Mouse (Mus musculus): Measurements from ENCODE around the gene Calm1.

The Calm1 gene

DNA sequence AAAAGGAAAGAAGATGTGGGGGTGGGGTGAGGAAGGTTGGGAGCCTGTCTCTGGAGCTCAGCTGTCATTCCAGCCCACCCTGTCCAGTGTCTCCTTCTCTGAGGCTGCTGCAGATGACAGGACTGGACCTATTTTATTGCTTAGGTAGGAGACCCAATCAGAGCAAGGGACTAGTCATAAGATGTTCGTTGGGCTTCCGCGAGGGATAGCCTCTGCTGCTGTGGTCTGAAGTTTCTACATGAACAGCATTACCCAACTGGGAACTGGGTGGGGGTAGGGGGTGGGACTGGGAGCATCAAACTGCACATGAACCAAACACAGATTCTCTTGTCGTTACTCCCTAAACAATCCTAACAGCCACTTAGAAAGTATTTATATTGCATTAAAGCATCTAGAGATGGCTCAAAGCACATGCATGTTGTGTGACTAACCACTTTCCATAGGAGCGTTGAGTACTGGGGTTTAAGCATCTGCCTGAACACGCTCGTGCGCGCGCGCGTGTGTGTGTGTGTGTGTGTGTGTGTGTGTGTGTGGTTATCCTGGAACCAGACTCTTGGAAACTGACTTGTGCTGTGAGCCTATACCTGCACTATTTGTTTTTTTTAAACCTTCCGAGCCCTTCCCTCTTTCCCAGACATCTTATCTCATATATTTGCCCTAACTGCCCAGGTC lies 23.2 kb downstream of the Calm1 start:
- no peak for DNase-seq (ENCODE audit: low spot score in 2 of 2)

DNA sequence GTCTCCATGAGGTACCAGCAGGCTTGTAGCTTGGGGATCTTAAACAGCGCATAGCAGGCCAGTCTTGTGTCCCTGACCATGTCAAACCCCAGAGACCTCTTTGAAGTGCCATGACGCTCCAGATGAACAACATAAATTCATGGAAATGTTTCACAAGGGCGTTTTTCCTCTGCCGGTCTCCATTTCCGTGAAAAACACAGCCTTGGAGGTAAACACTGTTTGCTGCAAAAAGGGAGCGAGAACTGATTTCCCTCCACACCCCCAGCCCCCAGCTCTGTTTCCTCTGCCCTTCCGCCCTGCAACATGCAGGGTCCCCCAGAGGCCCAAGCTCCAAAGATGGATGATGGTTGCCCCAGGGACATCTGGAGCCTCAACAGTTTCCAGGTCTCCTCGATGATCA lies 24.3 kb downstream of the Calm1 start:
- DNase-seq (ENCODE audit: low spot score in 2 of 2): no peak

DNA sequence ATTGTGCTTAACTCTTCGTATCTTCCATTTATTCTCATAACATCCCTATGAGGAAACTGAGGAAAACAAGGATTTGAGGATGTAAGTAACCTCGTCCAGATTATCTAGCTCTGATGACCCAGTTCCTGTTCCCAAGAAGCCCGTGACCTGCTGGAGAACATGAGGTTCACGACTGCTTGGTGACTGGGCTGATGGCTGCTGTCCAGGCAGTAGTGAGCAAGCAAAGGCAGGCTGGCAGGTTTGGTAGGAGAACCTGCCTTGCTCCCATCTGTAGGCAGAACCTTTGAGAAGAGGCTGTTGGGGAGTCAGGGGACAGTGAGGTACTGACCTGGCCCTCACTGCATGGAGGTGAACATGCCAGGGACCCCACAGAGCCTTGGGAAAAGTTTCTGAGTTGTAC lies 26.0 kb downstream of the Calm1 start:
- DNase-seq (ENCODE audit: low spot score in 2 of 2): no peak

DNA sequence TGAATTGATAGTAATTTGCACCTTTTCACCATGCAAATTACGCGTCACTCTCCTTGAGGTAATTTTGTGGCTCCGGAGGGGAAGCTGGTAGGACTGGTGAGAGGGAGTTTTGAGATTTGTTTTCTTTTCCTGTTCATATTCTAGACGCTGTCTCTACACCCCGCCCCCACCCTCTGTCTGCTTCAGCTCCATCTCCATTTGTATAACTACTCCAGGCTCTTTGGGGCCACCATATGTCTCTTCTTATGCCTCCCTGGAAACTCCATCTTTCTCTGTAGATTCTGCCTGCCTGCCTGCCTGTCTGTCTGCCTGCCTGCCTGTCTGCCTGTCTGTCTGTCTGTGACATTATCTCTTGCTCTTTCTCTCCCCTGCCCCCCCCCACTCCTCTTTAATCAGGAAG lies 26.8 kb downstream of the Calm1 start:
- DNase-seq (ENCODE audit: low spot score in 2 of 2): no peak

DNA sequence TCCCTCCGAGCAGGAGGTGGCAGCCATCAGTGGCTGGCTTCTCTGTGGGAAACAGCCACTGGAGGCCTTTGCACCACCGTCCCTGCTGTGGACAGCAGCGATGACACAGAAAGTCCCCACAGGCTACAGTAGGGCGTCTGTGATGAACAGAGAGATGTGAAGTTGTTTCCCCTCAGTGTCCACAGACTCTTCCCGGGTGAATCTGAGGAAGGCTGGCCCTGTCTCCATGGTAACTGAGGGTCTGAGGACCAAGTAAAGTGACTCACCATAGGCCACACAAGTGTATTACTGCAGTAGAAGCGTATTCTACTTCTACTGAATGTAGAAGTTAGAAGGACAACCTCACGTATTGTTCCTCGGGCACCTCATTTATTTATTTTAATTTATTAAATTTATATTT lies 27.4 kb downstream of the Calm1 start:
- DNase-seq (ENCODE audit: low spot score in 2 of 2): no peak

DNA sequence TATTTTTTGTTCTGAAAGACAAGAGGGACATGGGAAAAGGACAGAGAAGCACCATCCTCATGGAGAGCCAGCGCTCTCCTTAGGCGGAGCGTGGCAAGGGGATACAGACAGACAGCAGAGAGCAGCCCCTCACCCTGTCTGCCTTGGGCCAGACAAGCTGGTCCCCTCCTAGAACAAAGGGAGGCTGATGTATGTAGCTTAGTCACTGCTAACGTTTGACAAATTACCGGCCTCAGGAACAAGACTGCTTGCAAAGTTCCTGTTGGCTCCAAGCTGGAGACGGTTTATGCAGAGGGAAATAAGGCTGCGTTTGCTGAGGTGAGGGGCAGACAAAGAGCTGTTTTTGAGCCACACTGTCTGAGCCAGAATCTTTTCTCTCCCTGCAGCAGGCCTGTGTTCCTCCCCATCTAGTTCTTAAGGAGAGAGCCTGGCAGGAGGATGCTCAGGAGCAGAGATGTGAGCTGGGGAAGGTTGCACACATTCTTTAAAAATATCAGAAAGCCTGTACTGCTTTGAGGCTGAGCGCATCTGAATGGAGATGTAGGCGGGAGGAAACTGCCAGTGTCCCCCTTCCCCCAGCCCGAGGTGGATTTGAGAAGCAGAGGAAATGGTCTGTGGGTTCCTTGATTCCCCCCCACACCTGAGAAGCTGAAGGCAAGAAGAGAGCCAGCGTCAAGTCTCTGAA lies 28.9 kb downstream of the Calm1 start:
- peak; percentile 70 for DNase-seq (ENCODE audit: low spot score in 2 of 2)

DNA sequence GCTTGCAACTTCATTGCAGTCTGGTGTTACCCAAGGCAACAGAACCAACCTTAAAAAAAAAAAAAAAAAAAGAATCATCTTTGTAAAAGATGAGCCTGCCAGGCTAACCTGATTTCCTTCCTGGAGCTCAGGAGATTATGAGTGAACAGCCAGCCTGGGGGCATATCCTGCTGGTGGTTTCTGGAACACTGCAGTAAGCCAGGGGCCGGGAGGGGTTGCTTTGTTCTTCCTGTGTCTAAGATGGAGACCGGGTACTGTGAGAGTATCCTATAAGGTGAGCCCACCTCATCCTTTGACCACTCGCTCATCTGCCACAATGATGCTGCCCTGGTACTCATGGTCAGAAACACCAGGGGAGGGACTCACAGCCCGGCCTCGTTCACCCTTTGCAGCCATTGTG lies 35.0 kb downstream of the Calm1 start:
- no peak for DNase-seq (ENCODE audit: low spot score in 2 of 2)

DNA sequence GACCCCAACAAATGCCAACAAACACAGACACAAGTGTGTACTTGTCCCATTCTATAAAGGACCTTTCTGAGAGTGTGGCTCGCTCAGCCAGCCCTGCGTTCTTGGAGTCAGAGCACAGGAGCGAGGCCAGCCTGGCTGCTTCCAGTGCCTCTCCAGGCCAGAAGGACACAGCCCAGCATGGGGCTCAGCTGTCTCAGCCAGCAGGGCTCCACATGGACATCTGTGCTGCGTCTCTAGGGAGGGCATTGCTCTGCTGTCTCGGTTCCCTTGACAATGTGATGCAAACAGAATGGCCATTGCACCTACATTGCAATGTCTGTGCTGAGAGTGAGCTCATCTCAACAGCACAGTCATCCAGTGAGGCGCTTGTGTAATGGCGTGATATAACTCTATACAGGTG lies 35.7 kb downstream of the Calm1 start:
- no peak for DNase-seq (ENCODE audit: low spot score in 2 of 2)

DNA sequence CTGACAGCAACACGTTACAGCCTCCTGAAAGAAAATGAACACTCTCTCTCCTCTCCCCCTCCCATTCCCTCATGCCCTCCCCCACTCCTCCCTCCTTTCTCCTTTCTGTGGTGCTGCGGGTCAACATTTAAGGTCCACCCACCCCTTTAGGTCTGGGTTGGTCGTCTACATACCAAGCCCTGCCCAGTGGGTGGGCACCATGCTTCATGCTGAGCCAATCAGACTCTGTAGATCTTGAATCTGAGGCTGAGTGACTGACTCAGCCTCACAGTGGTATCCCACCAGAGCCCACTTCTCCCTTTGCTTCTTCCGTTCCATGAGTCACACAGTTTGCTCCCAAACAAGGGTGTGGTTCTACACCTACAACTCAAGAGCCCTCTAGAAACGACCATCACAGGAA lies 36.2 kb downstream of the Calm1 start:
- DNase-seq (ENCODE audit: low spot score in 2 of 2): no peak

DNA sequence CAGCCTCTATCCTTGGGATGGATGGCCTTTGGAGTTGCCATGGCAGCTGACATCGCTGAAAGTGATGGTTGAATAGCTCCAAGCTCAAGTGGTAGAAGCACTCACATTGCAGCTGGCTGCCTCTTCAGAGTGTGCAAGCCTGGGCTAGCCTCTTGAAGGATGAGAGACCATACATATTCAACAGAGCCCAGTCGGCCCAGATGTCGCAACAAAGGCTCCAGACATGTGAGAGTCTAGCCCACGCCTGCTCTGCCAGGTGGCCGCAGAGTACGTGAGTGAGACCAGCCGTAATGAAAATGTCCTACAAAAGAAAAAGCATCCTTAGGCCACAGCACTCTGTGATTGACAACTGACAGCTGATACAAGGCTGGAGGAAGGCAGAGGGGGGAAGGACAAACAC lies 40.2 kb downstream of the Calm1 start:
- no peak for DNase-seq (ENCODE audit: low spot score in 2 of 2)

DNA sequence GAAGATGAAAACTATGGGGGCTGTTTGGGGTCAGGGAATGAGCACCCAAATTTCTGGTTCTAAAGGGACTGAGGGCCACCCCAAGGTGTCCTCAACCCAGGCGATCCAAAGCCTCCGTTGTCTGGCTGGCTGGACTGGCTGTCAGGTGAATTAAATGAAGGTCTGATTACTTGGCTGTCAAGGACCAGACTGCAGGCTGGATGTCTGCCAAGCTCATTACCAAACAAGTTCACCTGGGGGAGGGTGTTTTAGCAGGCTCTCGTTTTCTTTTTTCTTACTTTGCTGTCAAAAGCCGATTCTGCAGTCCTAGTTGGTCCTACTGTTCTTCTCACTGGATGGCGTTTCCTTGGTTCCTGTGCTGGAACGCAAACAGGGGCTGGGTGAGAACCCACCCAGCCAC lies 40.6 kb downstream of the Calm1 start:
- no peak for DNase-seq (ENCODE audit: low spot score in 2 of 2)

DNA sequence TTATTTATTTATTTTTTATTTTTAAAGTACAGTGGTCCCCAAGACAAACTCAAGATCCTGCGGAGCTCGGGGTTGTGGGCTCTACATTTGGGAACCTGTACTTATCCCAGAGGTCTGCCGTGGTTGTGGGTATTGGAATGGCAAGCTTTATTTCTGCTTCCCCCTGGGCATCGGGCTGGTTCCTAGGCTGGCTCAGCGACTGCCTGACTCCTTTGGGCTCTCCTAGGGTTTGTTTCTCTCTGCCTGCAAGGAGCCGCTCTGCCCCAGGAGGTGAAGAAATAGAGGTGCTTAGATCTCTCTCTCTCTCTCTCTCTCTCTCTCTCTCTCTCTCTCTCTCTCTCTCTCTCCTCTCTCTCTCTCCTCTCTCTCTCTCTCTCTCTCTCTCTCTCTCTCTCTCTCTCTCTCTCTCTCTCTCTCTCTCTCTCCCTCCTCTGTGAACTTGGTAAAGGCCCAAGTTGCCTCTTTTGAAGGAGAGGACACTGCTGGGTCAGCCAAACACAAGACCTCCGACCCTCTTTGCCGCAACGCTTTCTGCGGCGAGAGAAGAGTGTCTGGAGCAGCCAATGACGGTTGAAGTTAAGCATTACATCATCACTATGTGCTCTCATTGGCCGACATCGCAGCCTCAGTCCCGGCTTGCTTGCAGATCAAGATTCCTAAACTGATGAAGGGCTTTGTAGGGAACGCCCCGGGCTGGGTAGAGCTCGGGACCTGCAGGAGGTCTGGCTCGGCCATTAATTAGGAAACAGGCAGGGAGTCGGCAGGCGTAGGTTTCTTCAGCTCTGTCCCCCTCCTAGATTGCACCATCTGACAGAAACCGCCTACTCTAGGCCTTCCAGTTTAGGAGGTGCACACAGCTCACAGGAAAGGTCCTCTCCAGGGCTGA lies 42.9 kb downstream of the Calm1 start:
- DNase-seq (ENCODE audit: low spot score in 2 of 2): peak in 1 of 2 experiments; percentile 84

DNA sequence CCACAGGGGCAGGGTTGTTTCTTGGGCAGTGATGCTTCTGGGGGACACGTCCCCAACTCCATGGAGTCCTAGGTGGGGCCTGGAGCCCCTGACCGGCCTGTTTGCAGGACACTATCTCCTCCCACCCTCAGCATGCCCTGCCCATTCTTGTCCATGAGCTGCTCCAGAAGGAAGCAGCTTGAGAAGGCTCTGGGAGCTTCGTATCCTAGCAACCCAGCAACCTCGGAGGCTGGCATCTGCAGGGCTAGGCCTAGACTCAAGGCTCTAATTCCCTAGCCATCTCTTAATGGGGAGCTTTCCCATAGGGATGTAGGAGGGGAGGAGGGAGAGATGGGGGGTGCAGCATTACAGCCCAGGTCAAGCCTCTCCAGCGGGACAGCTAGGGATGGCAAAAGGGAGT lies 45.3 kb downstream of the Calm1 start:
- no peak for DNase-seq (ENCODE audit: low spot score in 2 of 2)

DNA sequence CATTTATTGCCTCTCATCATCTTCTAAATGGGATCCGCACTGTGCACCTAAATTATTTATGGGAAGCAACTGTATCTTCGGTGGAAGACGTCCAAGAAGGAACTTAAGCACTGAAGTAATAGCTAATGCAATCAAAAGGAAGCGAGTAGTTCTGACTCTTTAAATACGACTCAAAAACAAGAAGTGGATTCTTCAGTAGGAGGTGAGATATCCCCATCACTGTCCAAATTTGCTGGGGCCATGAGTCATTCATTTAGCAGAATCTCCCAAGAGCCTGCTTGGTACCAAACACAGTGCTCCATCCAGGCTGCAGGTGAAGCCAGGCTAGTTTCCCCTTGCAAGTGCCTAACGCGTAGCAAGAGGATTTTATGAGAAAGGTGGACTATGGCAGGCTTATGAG lies 49.9 kb downstream of the Calm1 start:
- no peak for DNase-seq (ENCODE audit: low spot score in 2 of 2)

DNA sequence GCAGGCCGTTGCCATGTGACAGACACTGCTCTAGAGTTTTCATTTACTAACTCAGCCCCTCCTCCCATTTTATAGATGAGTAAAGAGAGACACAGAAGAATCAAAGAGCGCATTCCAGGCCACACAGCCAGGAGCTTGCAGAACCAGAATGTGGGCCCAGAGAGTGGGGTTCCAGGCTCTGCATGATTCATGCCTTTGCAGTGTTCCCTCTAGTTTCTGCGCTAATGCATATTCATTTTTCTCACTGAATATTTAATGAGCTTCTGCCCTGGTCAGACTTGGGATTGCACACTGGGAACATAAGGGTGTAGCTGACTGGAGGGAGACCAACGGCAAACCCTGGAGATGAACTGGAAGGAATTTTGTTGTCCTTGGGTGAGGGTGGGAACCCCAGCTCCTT lies 55.2 kb downstream of the Calm1 start:
- DNase-seq (ENCODE audit: low spot score in 2 of 2): no peak

DNA sequence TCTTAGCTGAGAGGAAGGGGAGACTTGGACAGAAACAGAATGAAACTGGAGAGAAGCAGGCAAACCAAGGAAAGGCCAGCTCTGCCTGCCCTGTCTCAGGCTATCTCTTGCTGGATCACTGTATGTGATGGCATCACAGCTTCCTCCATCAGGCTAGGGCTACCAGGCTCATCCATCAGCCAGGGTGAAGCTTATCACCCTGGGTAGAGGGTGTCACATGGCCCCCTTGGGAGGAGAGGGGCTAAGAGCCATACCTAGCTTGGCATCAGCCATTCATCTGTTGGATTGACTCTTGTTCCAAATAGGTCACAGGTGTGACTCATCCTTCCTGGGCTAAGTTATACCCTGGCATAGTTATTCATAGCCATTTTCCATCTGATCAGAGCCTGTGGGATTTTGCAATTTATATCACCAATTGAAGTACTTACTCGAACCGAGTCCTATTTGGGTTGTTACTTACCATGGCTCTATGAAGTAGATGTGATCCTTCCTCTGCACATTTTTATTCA lies 56.3 kb downstream of the Calm1 start:
- DNase-seq (ENCODE audit: low spot score in 2 of 2): no peak

DNA sequence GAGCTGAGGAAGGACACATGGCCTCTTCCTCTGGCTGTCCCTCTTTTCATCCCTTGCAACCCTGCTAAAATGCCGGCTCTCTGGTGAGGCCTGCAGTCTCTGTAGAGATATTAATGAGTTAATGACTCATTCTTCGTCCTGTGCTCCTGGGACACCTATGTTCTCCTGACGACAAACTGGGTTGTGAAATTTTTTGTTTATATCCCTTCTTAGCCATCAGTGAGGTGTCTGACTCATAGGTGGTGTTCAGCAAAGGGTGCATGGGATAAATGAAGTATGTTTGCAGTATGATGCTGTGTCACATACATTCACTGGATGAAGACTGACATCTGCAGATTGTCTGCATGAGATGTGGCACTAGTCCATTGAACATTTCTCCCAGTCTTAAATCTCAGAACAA lies 58.5 kb downstream of the Calm1 start:
- no peak for DNase-seq (ENCODE audit: low spot score in 2 of 2)

All from frontal cortex, postnatal 36 days (tissue).